8 mouse cellular contexts compared by ENCODE assay signal in the genomic region with DNA sequence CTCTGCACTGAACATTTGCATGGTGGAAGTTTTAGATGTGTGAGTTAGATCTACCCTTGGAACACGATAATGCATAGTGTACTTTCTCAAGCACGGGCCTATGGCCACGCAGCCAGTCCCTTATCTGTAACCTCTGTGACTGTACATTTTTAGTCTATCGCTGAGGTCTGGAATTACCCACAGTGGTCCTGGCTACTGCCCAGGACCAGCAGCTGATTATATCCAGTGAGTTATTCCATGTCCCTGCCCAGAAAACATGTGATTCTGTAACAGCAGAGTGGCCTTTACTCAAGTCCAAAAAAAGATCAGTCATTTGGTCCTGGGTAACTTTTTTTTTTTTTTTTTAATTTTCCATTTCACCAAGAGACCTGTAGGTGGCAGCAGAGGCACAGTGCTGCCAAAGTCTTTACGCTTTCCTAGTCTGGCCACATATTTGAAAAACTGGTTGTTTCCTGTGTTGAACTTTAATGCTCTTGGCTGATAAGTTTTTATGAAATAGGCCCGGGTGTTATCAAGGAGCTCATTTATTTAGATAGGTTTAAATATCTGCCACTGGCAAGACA.
DNase-seq lines count a peak whose midpoint lies in the region; ATAC-seq and TF ChIP-seq lines count a peak whose summit lies in the region.

No protein-coding gene starts in this region.

- H3K4me1 ChIP-seq in embryonic facial prominence, embryonic 11.5 days (ENCODE audit: control insufficient read depth, insufficient read depth, low read length), result no peaks in the 10 kb centered on the region
- no peaks in the 10 kb centered on the region for H3K4me1 ChIP-seq in embryonic facial prominence, embryonic 10.5 days
- H3K4me1 ChIP-seq in kidney, adult 2 months (ENCODE audit: control insufficient read depth, insufficient read depth, low read length), result peaks cover 3% of the 10 kb centered on the region; the same call in 1 of the 2 replicates

- H3K27ac ChIP-seq in embryonic facial prominence, embryonic 11.5 days (replicated peaks; ENCODE audit: low read depth, low read length), result no peak overlapping the region
- H3K27ac ChIP-seq in embryonic facial prominence, embryonic 10.5 days (replicated peaks), result no peak overlapping the region
- 0 out of 2 replicates have a peak overlapping the region, but pooled peaks have one; percentile 0 for H3K27ac ChIP-seq in kidney, adult 2 months (ENCODE audit: insufficient read depth, low read depth, low read length)

- H3K9ac ChIP-seq in embryonic facial prominence, embryonic 11.5 days (replicated peaks; ENCODE audit: low read length), result no peak overlapping the region

- peak; percentile 62 for TF ChIP-seq CTCF in kidney, adult 2 months (conservative IDR thresholded peaks at IDR 0.05; ENCODE audit: insufficient read depth, insufficient read length, low read depth, low read length)

- no peaks in the 10 kb centered on the region for H3K27me3 ChIP-seq in embryonic facial prominence, embryonic 11.5 days (ENCODE audit: control insufficient read depth, insufficient read depth, low read length)
- no peaks in the 10 kb centered on the region for H3K27me3 ChIP-seq in embryonic facial prominence, embryonic 10.5 days (replicated peaks; ENCODE audit: low read depth, poor library complexity, severe bottlenecking)
- no peaks in the 10 kb centered on the region for H3K27me3 ChIP-seq in kidney, adult 2 months (replicated peaks; ENCODE audit: control insufficient read depth, insufficient read depth, low read length)

- peaks cover 3% of the 10 kb centered on the region for H3K36me3 ChIP-seq in embryonic facial prominence, embryonic 11.5 days (replicated peaks; ENCODE audit: control insufficient read depth, insufficient read depth, low read depth, low read length)
- H3K36me3 ChIP-seq in embryonic facial prominence, embryonic 10.5 days (replicated peaks), result peaks cover 87% of the 10 kb centered on the region
- peaks cover 3% of the 10 kb centered on the region for H3K36me3 ChIP-seq in kidney, adult 2 months (ENCODE audit: control insufficient read depth, insufficient read depth, low read length)

- TF ChIP-seq POLR2A in kidney, adult 2 months (IDR thresholded peaks at IDR 0.05; ENCODE audit: low read depth, low read length), result no peak

- 67% methylated on average over 6 of the region's 6 CpGs for WGBS in embryonic facial prominence, embryonic 11.5 days
- 72% methylated on average over 6 of the region's 6 CpGs for WGBS in embryonic facial prominence, embryonic 10.5 days
- 18% methylated on average over 6 of the region's 6 CpGs for WGBS in kidney, adult 2 months

- no peak overlapping the region for H3K4me2 ChIP-seq in embryonic facial prominence, embryonic 11.5 days (ENCODE audit: low read depth, low read length)

- H3K4me3 ChIP-seq in embryonic facial prominence, embryonic 11.5 days (ENCODE audit: low read depth, low read length), result no peak overlapping the region
- no peak overlapping the region for H3K4me3 ChIP-seq in embryonic facial prominence, embryonic 10.5 days
- no peak overlapping the region for H3K4me3 ChIP-seq in kidney, adult 2 months (ENCODE audit: insufficient read depth, low read depth, low read length)

- DNase-seq in embryonic facial prominence, embryonic 11.5 days (ENCODE audit: low spot score), result peak; percentile 53
- DNase-seq in embryonic facial prominence, embryonic 10.5 days (ENCODE audit: low spot score), result no peak
- DNase-seq in 3T3-L1 (ENCODE audit: low read depth, low spot score), result peak; percentile 85
- DNase-seq in adrenal gland, postnatal 14 days, result peak; percentile 21
- DNase-seq in forelimb bud, embryonic 11.5 days (ENCODE audit: low read depth, low spot score), result peak; percentile 65
- DNase-seq in kidney, adult 2 months, result peak; percentile 81
- DNase-seq in urinary bladder, postnatal 10 days (ENCODE audit: low spot score), result no peak

- no peaks in the 10 kb centered on the region for H3K9me3 ChIP-seq in embryonic facial prominence, embryonic 11.5 days (replicated peaks; ENCODE audit: control insufficient read depth, low read length)
- no peaks in the 10 kb centered on the region for H3K9me3 ChIP-seq in embryonic facial prominence, embryonic 10.5 days

- ATAC-seq in embryonic facial prominence, embryonic 11.5 days (replicated peaks; ENCODE audit: insufficient number of reproducible peaks, low FRiP score, low TSS enrichment, low read depth), result no peak
- peak; percentile 75 for ATAC-seq in megakaryocyte progenitor cell, adult 5-6 weeks (replicated peaks; ENCODE audit: poor library complexity)

Comparison
In these comparisons a context has a peak if more than half of its experiments do, and no peak if none do; other contexts are left out.
1. DNase-seq: peak in embryonic facial prominence, embryonic 11.5 days (single experiment), 3T3-L1 (single experiment), adrenal gland, postnatal 14 days (single experiment), forelimb bud, embryonic 11.5 days (single experiment) and kidney, adult 2 months (single experiment); none in embryonic facial prominence, embryonic 10.5 days (single experiment) and urinary bladder, postnatal 10 days (single experiment).